Mouse (Mus musculus) heart, embryonic 16.5 days (tissue): ENCODE results near the gene Gzmm. TPM values are rescaled to one million over a fixed set of nuclear protein-coding genes. Genes with fewer than 3 reads are reported as not detected.

Experiments used
- ATAC-seq: fragments of 200-750 bp; cut with Nextera tagmentation; replicated peaks from 2 replicates; pipeline ENCODE4 v1.8.0; 2017; ENCODE audit warnings: moderate number of reproducible peaks; ENCODE audit not compliant: insufficient read depth, low FRiP score; ENCODE audit errors: extremely low read depth
- H3K27ac ChIP-seq: fragments of 300-500 bp; sonication (generic); 2 replicates; pipeline ENCODE4 v1.5.1; 2014; ENCODE audit warnings: mild to moderate bottlenecking, low read length, control low read depth, moderate library complexity
- H3K27me3 ChIP-seq: fragments of 300-500 bp; sonication (generic); 2 replicates; pipeline ENCODE4 v1.6.1; 2014; ENCODE audit warnings: low read length, mixed read lengths; ENCODE audit not compliant: control insufficient read depth, insufficient read depth
- H3K36me3 ChIP-seq: fragments of 300-500 bp; sonication (generic); 2 replicates; pipeline ENCODE4 v1.6.1; 2014; ENCODE audit not compliant: control insufficient read depth, insufficient read depth
- H3K4me1 ChIP-seq: fragments of 300-500 bp; sonication (generic); 2 replicates; pipeline ENCODE4 v1.6.1; 2014; ENCODE audit warnings: low read length, mixed read lengths; ENCODE audit not compliant: control insufficient read depth, insufficient read depth
- H3K4me2 ChIP-seq: fragments of 300-500 bp; sonication (generic); 2 replicates; pipeline ENCODE4 v1.6.1; 2014; ENCODE audit warnings: low read depth, mild to moderate bottlenecking, control low read depth, low read length
- H3K4me3 ChIP-seq: fragments of 300-500 bp; sonication (generic); 2 replicates; pipeline ENCODE4 v1.5.1; 2014; ENCODE audit warnings: mild to moderate bottlenecking, control low read depth, low read length
- H3K9ac ChIP-seq: fragments of 300-500 bp; sonication (generic); 2 replicates; pipeline ENCODE4 v1.6.1; 2014; ENCODE audit warnings: low read length, control low read depth
- H3K9me3 ChIP-seq: fragments of 300-500 bp; sonication (generic); replicated peaks from 2 replicates; pipeline ENCODE4 v1.6.1; 2016; ENCODE audit warnings: low read length; ENCODE audit not compliant: control insufficient read depth
- WGBS: fragments of 180-500 bp; shearing (Covaris S2); extraction: QIAGEN DNeasy Blood & Tissue Kit; methylation state at CpG from one replicate; pipeline ENCODE4 v1.1.7; 2014; 5-methylcytosine and 5-hydroxymethylcytosine counted together
- polyA plus RNA-seq: library from polyadenylated mRNA; unstranded; fragments of >200 nt; fragmentation: Nextera tagmentation; extraction: Ambion mirVana; gene quantifications from 2 replicates; pipeline ENCODE4 v1.2.1, GENCODE M21; 2015

Gene Gzmm
- polyA plus RNA-seq, 1 experiment from 2014 or later: 1.1 TPM

GRCm38 (mm10) chr10:79665051-79665450 is 23.8 kb upstream of the Gzmm start:
- no peak for ATAC-seq
- Histone ChIP-seq H3K4me2 (no peak overlapping the region), H3K4me3 (no peak overlapping the region), H3K4me1 (peaks cover 5% of the 10 kb centered on the region), H3K9ac (no peak overlapping the region), H3K27me3 (0 out of 2 replicates have a peak, but pooled peaks cover 3% of the 10 kb centered on the region), H3K9me3 (0 out of 2 replicates have a peak, but pooled peaks cover 2% of the 10 kb centered on the region), H3K36me3 (no peaks in the 10 kb centered on the region), H3K27ac (no peak overlapping the region)
- 83% methylated on average over 8 of the region's 8 CpGs for WGBS

- 0 out of 2 replicates have a peak, but pooled peaks cover 3% of the 10 kb centered on the region for H3K27me3 ChIP-seq
- H3K9me3 ChIP-seq: no peaks in the 10 kb centered on the region
- ATAC-seq: no peak
- no peak overlapping the region for H3K4me2 ChIP-seq
- H3K4me1 ChIP-seq: peaks cover 14% of the 10 kb centered on the region
- 67% methylated on average over 9 of the region's 9 CpGs for WGBS
- no peak overlapping the region for H3K4me3 ChIP-seq
- H3K27ac ChIP-seq: no peak overlapping the region
- H3K9ac ChIP-seq: no peak overlapping the region
- no peaks in the 10 kb centered on the region for H3K36me3 ChIP-seq
These were observed 22.3 kb upstream of the Gzmm start for GRCm38 (mm10) chr10:79666493-79666892.

GRCm38 (mm10) chr10:79668076-79668475 is 20.7 kb upstream of the Gzmm start:
- Histone ChIP-seq H3K4me1 (peaks cover 14% of the 10 kb centered on the region), H3K27me3 (0 out of 2 replicates have a peak, but pooled peaks cover 3% of the 10 kb centered on the region), H3K36me3 (no peaks in the 10 kb centered on the region), H3K9me3 (no peaks in the 10 kb centered on the region), H3K9ac (no peak overlapping the region), H3K4me3 (no peak overlapping the region), H3K4me2 (no peak overlapping the region), H3K27ac (no peak overlapping the region)
- no peak for ATAC-seq
- WGBS: 84% methylated on average over 5 of the region's 5 CpGs

GRCm38 (mm10) chr10:79668771-79669575 is 19.8 kb upstream of the Gzmm start, which contains the start of gene Tpgs1:
Gene Tpgs1, plus strand, starts transcription at chr10:79669369.
- peak within 1 kb of the TSS; percentile 94 for H3K27ac ChIP-seq
- peaks cover 14% of the 10 kb centered on the region for H3K4me1 ChIP-seq
- ATAC-seq: peak; percentile 81
- peak within 1 kb of the TSS; percentile 89 for H3K4me2 ChIP-seq
- H3K9ac ChIP-seq: peak within 1 kb of the TSS; percentile 91
- H3K27me3 ChIP-seq: 0 out of 2 replicates have a peak, but pooled peaks cover 3% of the 10 kb centered on the region
- H3K36me3 ChIP-seq: no peaks in the 10 kb centered on the region
- H3K9me3 ChIP-seq: no peaks in the 10 kb centered on the region
- WGBS: 0% methylated on average over 45 of the region's 45 CpGs
- peak within 1 kb of the TSS; percentile 99 for H3K4me3 ChIP-seq

- ATAC-seq: peak; percentile 45
- Histone ChIP-seq H3K4me1 (peaks cover 14% of the 10 kb centered on the region), H3K36me3 (no peaks in the 10 kb centered on the region), H3K27ac (peak overlapping the region; percentile 94), H3K4me2 (peak overlapping the region; percentile 89), H3K9me3 (no peaks in the 10 kb centered on the region), H3K4me3 (peak overlapping the region; percentile 99), H3K27me3 (0 out of 2 replicates have a peak, but pooled peaks cover 3% of the 10 kb centered on the region), H3K9ac (peak overlapping the region; percentile 91)
- under 1% methylated on average over 47 of the region's 47 CpGs for WGBS
These were observed 19.2 kb upstream of the Gzmm start for GRCm38 (mm10) chr10:79669576-79670057.

GRCm38 (mm10) chr10:79670071-79670888 is 18.5 kb upstream of the Gzmm start:
- Histone ChIP-seq H3K27me3 (0 out of 2 replicates have a peak, but pooled peaks cover 2% of the 10 kb centered on the region), H3K27ac (peak overlapping the region; percentile 94), H3K4me3 (peak overlapping the region; percentile 99), H3K36me3 (no peaks in the 10 kb centered on the region), H3K4me1 (peaks cover 14% of the 10 kb centered on the region), H3K9ac (peak overlapping the region; percentile 91), H3K4me2 (peak overlapping the region; percentile 89), H3K9me3 (no peaks in the 10 kb centered on the region)
- 0 out of 2 replicates have a peak, but pooled peaks have one; percentile 4 for ATAC-seq
- WGBS: 36% methylated on average over 15 of the region's 15 CpGs

- Histone ChIP-seq H3K27me3 (no peaks in the 10 kb centered on the region), H3K9me3 (no peaks in the 10 kb centered on the region), H3K4me2 (no peak overlapping the region), H3K9ac (no peak overlapping the region), H3K36me3 (0 out of 2 replicates have a peak, but pooled peaks cover 3% of the 10 kb centered on the region), H3K27ac (no peak overlapping the region), H3K4me1 (peaks cover 14% of the 10 kb centered on the region), H3K4me3 (no peak overlapping the region)
- 72% methylated on average over 6 of the region's 6 CpGs for WGBS
- ATAC-seq: no peak
These were observed 17.3 kb upstream of the Gzmm start for GRCm38 (mm10) chr10:79671396-79672087.

- no peak overlapping the region for H3K9ac ChIP-seq
- H3K9me3 ChIP-seq: no peaks in the 10 kb centered on the region
- H3K36me3 ChIP-seq: 0 out of 2 replicates have a peak, but pooled peaks cover 3% of the 10 kb centered on the region
- peaks cover 14% of the 10 kb centered on the region for H3K4me1 ChIP-seq
- 61% methylated on average over 3 of the region's 3 CpGs for WGBS
- H3K4me2 ChIP-seq: no peak overlapping the region
- H3K27ac ChIP-seq: no peak overlapping the region
- H3K4me3 ChIP-seq: no peak overlapping the region
- no peaks in the 10 kb centered on the region for H3K27me3 ChIP-seq
- ATAC-seq: no peak
These were observed 16.7 kb upstream of the Gzmm start for GRCm38 (mm10) chr10:79672088-79672455.
